Mouse (Mus musculus) thymus, adult 2 months (tissue): Measurements from ENCODE around the gene Oxnad1.

Experiments used
- CTCF ChIP-seq: fragments of 200-500 bp; IDR thresholded peaks from 2 replicates; pipeline ENCODE4 v1.5.1; 2012; ENCODE audit warnings: mild to moderate bottlenecking, control low read depth, low read length, moderate library complexity, borderline replicate concordance; ENCODE audit not compliant: control insufficient read depth, poor library complexity, insufficient read depth; ENCODE audit errors: extremely low read depth
- POLR2A ChIP-seq: fragments of 200-500 bp; IDR thresholded peaks from 2 replicates; pipeline ENCODE4 v1.6.1; 2012; ENCODE audit warnings: mild to moderate bottlenecking, low read length, control low read depth, moderate library complexity; ENCODE audit not compliant: control insufficient read depth, poor library complexity, insufficient read depth; ENCODE audit errors: extremely low read depth

- TF ChIP-seq POLR2A (no peak), CTCF (no peak)
Measured at GRCm38 (mm10) chr14:32103556-32103955, 18.4 kb downstream of the Oxnad1 start.
